Mouse (Mus musculus): ENCODE data around the gene Lipa.
A peak's percentile ranks its signal among the peaks of the same experiment; 100 is the strongest.

Gene Lipa

DNA sequence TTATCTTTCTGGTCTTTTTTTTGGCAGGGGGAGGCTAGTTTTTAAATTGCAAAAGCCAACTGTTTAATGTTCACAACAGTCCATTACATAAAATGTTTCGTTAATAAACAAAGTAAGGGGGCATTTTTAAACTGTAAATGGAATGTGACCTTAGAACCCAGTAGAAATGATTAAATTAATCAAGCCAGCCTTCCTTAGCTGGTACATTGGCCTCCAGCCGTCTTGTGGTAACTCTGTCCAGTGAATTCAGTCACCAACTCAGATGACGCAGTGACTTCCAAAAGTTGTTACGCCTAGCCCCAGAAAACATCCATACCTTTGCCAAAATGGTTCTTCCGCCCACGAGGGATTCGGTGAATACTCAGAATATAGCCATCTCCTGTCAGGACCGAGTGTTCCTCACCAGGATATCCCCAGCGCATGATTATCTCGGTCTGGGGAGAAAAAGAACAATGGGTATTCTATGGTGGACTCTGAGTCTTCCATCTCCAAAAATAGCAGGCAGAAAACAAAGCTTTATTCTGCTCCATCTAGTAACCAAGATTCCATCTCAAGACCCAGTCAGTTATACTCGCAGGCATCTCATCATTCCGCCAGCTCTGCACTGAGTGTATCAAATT lies 4.1 kb downstream of the Lipa start:
- DNase-seq (ENCODE audit: low spot score in 2 of 2): no peak

- no peak for DNase-seq (ENCODE audit: low spot score in 2 of 2)
Observed at GRCm38 (mm10) chr19:34521978-34522377, 5.3 kb downstream of the Lipa start.

GRCm38 (mm10) chr19:34521361-34521760 lies 5.9 kb downstream of the Lipa start:
- DNase-seq (ENCODE audit: low spot score in 2 of 2): no peak

DNA sequence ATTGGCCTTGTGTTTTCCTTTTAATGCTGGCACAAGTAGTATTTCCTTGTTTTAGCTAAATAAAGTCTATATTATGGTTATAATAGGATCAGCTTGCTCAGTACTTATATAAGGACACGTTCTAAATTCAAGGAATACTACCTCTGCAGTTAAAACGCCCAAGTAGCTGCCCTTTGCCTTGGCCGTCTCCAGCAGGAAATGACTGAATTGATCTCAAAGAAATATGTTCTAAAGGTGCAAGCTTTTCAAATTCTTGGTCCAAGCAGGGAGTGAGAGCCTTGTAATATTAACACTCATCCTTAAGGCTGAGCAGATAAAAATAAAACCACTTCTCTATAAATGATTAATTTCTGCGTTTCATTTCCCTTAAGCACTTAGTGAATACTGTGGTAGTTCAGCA lies 7.2 kb downstream of the Lipa start:
- no peak for DNase-seq (ENCODE audit: low spot score in 2 of 2)

DNA sequence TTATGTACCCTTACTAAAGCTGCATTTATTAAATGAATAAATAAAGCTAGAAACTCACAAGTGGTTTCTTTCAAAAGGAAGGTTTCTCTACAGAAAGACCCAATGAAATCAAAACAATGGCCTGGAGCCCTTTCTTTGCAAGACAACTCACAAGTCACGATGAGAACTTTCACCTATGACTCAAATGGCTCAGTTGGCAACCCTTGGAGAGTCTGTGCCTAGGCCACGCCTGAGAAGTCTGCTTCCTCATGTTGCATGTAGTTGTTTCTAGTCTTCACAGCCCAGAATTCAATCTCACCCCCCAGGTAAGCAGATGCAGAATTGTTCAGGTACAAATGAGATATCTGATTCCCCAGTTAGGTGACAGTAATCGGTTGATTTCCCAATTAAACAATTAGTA lies 7.6 kb downstream of the Lipa start:
- DNase-seq (ENCODE audit: low spot score in 2 of 2): no peak

GRCm38 (mm10) chr19:34518786-34519185 lies 8.5 kb downstream of the Lipa start:
- DNase-seq (ENCODE audit: low spot score in 2 of 2): no peak

GRCm38 (mm10) chr19:34517812-34518594 lies 9.3 kb downstream of the Lipa start:
- DNase-seq (ENCODE audit: low spot score in 2 of 2): no peak

DNA sequence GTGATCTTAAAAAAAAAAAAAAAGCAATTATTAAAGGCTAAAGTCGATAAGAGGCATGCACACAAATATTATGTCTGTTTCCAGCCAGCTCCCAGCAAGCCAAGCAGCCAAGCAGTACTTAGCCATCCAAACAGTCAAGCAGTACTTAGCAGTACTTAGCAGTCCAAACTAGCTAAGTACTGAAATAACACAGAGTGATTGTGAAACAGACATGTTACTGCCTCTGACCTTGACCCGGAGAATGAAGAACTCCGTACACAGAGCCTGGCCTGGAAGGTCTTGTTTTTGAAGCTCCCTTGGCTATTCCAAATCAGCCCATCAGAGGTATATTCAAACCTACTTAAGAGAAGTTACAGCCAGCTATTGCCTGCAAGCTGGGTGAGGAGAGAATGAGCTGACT lies 10.1 kb downstream of the Lipa start:
- no peak for DNase-seq (ENCODE audit: low spot score in 2 of 2)

DNA sequence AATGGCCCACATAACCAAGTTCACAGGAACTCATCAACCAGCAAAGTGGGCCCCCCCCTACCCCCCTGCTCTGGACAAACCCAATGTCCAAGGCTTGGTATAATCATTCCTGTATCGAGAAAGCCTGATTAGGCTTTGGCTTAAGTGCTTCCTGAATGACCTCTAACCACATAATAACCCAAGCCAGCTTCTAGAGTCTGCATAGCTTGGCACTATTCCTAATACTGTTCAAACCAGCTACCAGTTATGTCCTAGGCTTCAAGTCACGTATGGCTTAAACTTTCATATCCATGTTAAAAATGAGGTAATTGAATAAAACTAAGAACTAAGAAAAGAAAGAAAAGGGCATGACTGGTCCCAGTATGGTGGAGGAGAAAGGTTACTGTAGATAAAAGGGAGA lies 10.9 kb downstream of the Lipa start:
- DNase-seq (ENCODE audit: low spot score in 2 of 2): no peak

DNA sequence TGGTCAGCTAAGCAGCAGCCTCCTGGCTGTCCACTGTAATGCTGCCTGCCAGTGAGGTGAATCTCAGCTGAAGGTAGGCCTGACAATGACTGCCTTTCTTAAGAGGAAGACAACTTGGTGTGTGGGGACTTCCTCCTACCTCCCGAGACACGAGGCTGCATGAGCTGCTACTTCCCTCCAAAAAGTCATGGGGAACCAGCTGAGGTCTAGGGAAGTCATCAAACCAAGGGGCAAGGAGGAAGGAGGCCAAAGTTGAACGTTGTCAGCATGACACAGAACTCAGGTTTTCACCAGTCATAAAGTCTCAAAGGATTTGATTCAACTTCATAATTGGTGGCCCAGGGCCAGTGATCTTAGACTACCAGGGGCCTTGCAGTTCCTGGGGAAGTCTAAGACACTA lies 11.6 kb downstream of the Lipa start:
- DNase-seq (ENCODE audit: low spot score in 2 of 2): no peak

DNA sequence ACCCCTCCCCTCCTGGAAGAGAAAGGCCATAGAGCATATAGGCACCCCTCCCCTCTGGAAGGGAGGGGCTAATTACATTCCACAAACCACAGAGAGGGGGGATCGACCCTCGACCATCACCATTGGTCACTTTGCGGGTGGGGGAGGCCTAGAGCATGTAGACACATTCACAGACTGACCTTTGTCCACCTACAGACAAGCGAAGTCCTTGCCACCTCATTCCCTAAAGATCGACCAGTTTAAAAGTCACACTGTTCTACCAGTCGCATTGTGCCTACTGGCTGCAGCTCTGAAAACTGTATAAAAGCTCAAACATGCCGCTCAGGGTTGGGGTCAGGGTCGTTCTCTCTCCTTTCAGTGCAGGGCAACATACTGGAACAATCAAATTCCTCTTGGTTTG lies 15.7 kb downstream of the Lipa start:
- no peak for DNase-seq (ENCODE audit: low spot score in 2 of 2)

DNA sequence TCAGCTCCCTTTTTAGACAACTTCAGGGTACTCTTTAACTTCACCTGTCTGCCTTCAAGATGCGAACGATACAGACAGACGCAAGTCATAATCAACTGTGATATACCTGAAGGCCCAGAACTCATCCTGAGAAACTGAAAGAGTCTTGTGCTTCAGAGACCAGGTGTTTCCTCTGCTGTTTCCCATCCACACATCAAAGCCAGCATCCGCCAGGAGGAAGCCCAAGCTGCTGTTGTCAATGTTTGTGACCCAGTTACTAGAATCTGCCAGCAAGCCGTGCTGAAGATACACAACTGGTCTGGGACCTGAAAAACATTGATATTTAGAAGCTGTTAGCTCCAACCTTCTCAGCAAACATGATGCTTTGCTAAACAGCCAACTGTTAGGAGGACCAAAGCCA lies 16.6 kb downstream of the Lipa start:
- no peak for DNase-seq (ENCODE audit: low spot score in 2 of 2)

GRCm38 (mm10) chr19:34505161-34505721 lies 22.0 kb downstream of the Lipa start:
- no peak for DNase-seq (ENCODE audit: low spot score in 2 of 2)

GRCm38 (mm10) chr19:34500763-34501162 lies 26.5 kb downstream of the Lipa start:
- peak; percentile 25 to 50 for DNase-seq (ENCODE audit: low spot score in 2 of 2)

DNA sequence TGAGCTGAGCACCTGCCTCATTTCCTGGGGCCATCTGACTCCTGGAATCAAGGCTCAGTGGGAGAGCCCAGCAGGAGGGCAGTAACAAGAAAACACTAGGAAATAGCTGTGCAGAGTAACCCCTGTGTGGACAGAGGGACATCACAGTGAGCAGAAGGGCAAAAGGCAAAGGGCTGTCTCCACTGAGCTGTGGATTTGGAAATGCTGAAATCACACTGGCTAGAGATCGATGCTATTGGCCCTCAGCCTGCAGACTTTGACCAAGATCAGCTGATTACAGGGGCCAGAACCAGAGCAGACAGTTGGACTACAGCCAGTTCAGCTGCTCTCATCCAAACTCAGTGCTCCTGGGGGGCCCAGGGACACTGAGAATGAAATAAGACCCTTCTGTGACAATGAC lies 30.9 kb downstream of the Lipa start:
- DNase-seq (ENCODE audit: low spot score in 2 of 2): no peak

DNA sequence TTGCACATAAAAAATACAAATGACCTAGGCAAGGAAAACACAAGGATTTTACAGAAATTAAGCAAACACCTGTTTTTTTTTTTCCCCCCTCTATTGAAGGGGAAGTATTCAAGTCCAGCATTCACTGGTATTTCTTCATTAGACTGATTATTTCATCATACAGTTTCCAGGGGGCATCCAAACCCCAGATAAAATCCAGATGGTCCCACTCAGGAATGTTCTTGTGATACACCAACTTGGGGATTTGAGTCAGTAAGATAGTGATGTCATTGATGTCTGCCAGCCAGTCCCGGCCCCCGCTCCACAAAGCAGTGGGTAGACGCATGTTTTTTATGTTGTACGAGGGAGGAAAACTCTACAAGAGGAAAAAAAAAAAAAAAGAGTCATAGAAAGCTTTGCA lies 33.4 kb downstream of the Lipa start:
- DNase-seq (ENCODE audit: low spot score in 2 of 2): no peak

DNA sequence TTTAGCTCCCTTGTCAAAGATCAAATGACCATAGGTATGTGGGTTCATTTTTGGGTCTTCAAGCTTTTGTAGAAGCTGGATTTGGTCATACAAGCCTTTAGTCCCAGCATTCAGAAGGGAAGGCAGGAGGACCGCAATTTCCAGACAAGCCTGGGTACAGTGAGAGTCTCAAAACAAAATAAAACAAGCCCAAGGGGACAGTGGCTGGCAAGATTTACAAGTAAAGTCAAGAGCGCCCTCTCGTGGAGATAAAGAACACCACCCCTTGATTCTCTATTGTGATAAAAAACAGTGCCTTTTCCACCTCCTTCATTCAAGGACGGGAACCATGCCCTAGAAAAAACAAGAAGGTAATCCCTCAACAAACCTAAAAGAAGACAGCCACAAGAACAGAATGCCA lies 43.7 kb downstream of the Lipa start:
- DNase-seq (ENCODE audit: low spot score in 2 of 2): peak; percentile 35 to 36

DNA sequence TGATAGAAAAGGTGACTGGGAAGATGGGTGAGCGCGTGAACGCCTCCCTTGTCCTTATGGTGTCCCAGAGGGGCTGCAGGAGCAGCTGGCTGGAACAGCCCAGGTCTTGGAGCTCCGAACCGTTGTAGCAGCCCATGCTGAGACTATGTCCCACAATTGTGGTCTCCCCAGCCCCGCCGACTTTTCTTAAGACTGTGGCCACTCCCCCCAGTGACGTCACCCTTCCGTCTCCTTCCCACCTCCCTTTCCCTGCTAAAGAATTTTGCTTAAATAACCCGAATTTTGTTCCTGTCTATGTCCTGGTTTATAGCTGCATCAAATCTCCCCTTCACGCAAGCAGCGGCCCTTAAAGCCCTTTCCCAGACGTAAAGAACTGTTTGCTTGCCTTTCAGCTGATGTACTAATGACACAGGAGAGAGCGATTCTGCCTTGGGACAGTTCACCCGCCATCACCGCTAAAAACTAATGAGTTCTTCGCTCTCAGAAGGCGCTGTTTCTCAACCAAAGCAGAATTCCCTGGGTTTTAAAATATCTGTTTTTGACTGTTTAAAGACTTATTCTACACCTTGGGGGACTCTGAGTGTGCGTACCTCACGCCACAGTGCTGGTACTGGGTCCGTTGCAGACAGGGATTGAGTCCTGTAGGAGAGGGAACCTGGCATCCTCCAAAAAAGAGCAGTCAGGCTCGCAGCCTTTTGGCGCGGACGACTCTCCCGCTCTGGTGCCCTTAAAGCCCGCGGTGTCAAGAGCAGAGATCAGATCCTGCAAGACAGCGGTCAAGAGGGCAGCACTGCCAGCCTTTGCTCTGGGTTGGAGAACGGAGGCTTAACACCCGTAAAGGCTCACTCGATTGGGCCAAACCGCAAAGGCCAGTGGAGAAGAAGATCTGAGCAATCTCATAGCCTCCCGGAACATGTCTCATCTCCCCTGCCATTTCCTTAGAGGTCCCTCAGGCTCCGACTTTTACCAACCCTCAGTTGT lies 52.0 kb downstream of the Lipa start, which contains the start of gene Ch25h:
Gene Ch25h, minus strand, starts transcription at position 174 of the 981 bp plus-strand sequence.
- peak; percentile 20 to 51 for DNase-seq (ENCODE audit: low spot score in 2 of 2)

DNA sequence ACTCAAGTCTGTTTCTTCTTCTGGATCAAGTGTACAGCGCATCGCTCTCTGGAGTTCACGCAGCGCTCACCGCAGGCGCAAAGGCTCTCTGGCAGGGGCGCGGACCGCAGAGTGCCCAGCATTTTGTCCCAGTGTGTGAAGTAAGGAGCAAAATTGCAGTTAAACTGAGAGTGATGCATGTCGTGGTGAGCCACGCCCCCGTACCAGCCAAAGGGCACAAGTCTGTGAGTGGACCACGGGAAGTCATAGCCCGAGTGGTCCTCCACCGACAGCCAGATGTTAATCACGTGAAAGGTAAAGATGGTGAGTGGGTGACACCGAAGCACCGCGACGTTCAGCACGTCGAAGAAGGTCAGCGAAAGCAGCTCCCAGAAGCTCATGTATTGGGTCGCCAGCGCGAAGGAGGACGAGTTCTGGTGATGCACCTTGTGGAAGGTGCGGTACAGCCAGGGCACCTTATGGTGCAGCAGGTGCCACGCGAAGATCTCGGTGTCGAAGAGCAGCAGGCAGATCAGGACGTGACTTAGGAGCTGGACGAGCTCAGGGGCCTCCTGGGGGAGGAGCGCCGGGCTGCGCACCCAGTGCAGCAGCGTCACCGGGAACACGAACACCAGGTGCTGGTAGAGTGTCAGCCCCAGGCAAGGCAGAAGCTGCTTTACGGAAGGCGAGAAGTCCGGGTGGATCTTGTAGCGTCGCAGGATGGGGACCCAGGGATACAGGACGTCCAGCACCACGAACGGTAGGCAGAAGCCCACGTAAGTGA lies 52.9 kb downstream of the Lipa start:
- DNase-seq (ENCODE audit: low spot score in 2 of 2): peak in 1 of 2 experiments; percentile 18

- no peak for DNase-seq (ENCODE audit: low spot score in 2 of 2)
Observed at GRCm38 (mm10) chr19:34471703-34472102, 55.6 kb downstream of the Lipa start.

DNA sequence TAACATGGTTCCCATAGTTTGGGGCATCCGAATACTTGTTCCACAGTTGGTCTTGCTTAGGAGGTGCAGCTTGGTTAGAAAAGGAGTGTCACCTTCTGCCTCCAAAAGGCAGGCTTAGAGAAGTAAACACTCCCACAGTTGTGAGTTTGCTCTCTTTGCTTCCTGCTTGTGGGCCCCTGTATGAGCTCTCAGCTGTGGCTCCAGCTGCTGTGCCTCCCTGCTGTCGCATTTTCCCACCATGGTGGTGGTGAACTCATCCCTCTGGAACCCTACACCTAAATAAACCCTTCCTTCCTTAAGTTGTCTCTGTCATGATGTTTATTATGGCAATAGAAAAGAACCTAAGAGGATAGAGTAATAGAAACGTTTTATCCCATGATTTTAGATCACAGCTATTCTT lies 58.5 kb downstream of the Lipa start:
- no peak for DNase-seq (ENCODE audit: low spot score in 2 of 2)
